Mouse (Mus musculus) urinary bladder, postnatal 4 days (tissue): ENCODE results near the gene Nol12.

Experiments
- DNase-seq, 2 experiments: peaks; one replicate each; pipeline ENCODE4 v3.0.0; 2021 to 2022; ENCODE audit warnings: low spot score in 2 of 2

Nol12 gene

GRCm38 (mm10) chr15:78990970-78991525 lies 56.3 kb downstream of the Nol12 start:
- DNase-seq, result no peak

GRCm38 (mm10) chr15:78992235-78992634 lies 57.5 kb downstream of the Nol12 start:
- no peak for DNase-seq

- DNase-seq, result no peak
Observed at GRCm38 (mm10) chr15:78992925-78993324, 58.2 kb downstream of the Nol12 start.
